Mouse (Mus musculus) ovary, adult 18-20 months (tissue): ENCODE data around the gene Exosc7.
A peak's percentile ranks its signal among the peaks of the same experiment; 100 is the strongest.

Experiments used
- DNase-seq: peaks from one replicate; pipeline ENCODE4 v3.0.0; 2022; ENCODE audit warnings: low spot score, mixed read lengths

The Exosc7 gene

GRCm38 (mm10) chr9:123112805-123113521, at the start of gene Exosc7, which contains the start of gene Zdhhc3:
Gene Exosc7, plus strand, starts transcription at chr9:123113215.
Gene Zdhhc3, minus strand, starts transcription at chr9:123113205.
- DNase-seq, result peak; percentile 76

- DNase-seq, result no peak
Measured at GRCm38 (mm10) chr9:123079149-123079548, 33.9 kb upstream of the Exosc7 start.

GRCm38 (mm10) chr9:123080355-123080754, 32.7 kb upstream of the Exosc7 start:
- no peak for DNase-seq

- DNase-seq, result no peak
Measured at GRCm38 (mm10) chr9:123080796-123081195, 32.2 kb upstream of the Exosc7 start.

- DNase-seq, result no peak
Measured at GRCm38 (mm10) chr9:123085373-123085772, 27.6 kb upstream of the Exosc7 start.

- DNase-seq, result no peak
Measured at GRCm38 (mm10) chr9:123087558-123087957, 25.5 kb upstream of the Exosc7 start.

GRCm38 (mm10) chr9:123090844-123091243, 22.2 kb upstream of the Exosc7 start:
- DNase-seq, result no peak

GRCm38 (mm10) chr9:123099631-123100455, 13.2 kb upstream of the Exosc7 start:
- no peak for DNase-seq

- DNase-seq, result no peak
Measured at GRCm38 (mm10) chr9:123103425-123103824, 9.6 kb upstream of the Exosc7 start.

- DNase-seq, result no peak
Measured at GRCm38 (mm10) chr9:123104362-123104761, 8.7 kb upstream of the Exosc7 start.

- no peak for DNase-seq
Measured at GRCm38 (mm10) chr9:123107186-123107585, 5.8 kb upstream of the Exosc7 start.

GRCm38 (mm10) chr9:123109188-123109587, 3.8 kb upstream of the Exosc7 start:
- DNase-seq, result no peak

- DNase-seq, result no peak
Measured at GRCm38 (mm10) chr9:123111751-123112221, 1.2 kb upstream of the Exosc7 start.

- DNase-seq, result no peak
Measured at GRCm38 (mm10) chr9:123113931-123114330, 916 bp downstream of the Exosc7 start.

- DNase-seq, result no peak
Measured at GRCm38 (mm10) chr9:123115566-123115965, 2.6 kb downstream of the Exosc7 start.

GRCm38 (mm10) chr9:123123017-123123416, 10.0 kb downstream of the Exosc7 start:
- no peak for DNase-seq

GRCm38 (mm10) chr9:123123571-123124412, 10.8 kb downstream of the Exosc7 start:
- no peak for DNase-seq

GRCm38 (mm10) chr9:123124413-123124981, 11.5 kb downstream of the Exosc7 start:
- no peak for DNase-seq

- no peak for DNase-seq
Measured at GRCm38 (mm10) chr9:123127663-123128062, 14.6 kb downstream of the Exosc7 start.

GRCm38 (mm10) chr9:123132994-123133393, 20.0 kb downstream of the Exosc7 start:
- DNase-seq, result no peak

- DNase-seq, result no peak
Measured at GRCm38 (mm10) chr9:123136953-123137682, 24.1 kb downstream of the Exosc7 start.
